Mouse (Mus musculus) forebrain, embryonic 15.5 days (tissue): Measurements from ENCODE around the gene Trp53bp2. TPM values are rescaled to one million over a fixed set of nuclear protein-coding genes. Genes with fewer than 3 reads are reported as not detected.
A peak's percentile ranks its signal among the peaks of the same experiment; 100 is the strongest.

ENCODE experiments used
- ATAC-seq: fragments of 200-750 bp; cut with Nextera tagmentation; replicated peaks from 2 replicates; pipeline ENCODE4 v1.8.0; 2017; ENCODE audit warnings: mild to moderate bottlenecking, moderate TSS enrichment, moderate library complexity
- H3K27ac ChIP-seq: fragments of 300-500 bp; sonication (generic); replicated peaks from 2 replicates; pipeline ENCODE4 v1.5.1; 2015; ENCODE audit warnings: mild to moderate bottlenecking, inconsistent platforms
- H3K27me3 ChIP-seq: fragments of 300-500 bp; sonication (generic); 2 replicates; pipeline ENCODE4 v1.6.1; 2015; ENCODE audit warnings: inconsistent platforms
- H3K36me3 ChIP-seq: fragments of 300-500 bp; sonication (generic); 2 replicates; pipeline ENCODE4 v1.6.1; 2015; ENCODE audit warnings: mild to moderate bottlenecking, inconsistent platforms
- H3K4me1 ChIP-seq: fragments of 300-500 bp; sonication (generic); 2 replicates; pipeline ENCODE4 v1.6.1; 2015; ENCODE audit warnings: inconsistent platforms
- H3K4me2 ChIP-seq: fragments of 300-500 bp; sonication (generic); replicated peaks from 2 replicates; pipeline ENCODE4 v1.6.1; 2015; ENCODE audit warnings: mild to moderate bottlenecking, inconsistent platforms
- H3K4me3 ChIP-seq: fragments of 300-500 bp; sonication (generic); 2 replicates; pipeline ENCODE4 v1.5.1; 2015; ENCODE audit warnings: mild to moderate bottlenecking, inconsistent platforms
- H3K9ac ChIP-seq: fragments of 300-500 bp; sonication (generic); replicated peaks from 2 replicates; pipeline ENCODE4 v1.6.1; 2015; ENCODE audit warnings: mild to moderate bottlenecking, inconsistent platforms
- H3K9me3 ChIP-seq: fragments of 300-500 bp; sonication (generic); 2 replicates; pipeline ENCODE4 v1.6.1; 2016; ENCODE audit warnings: inconsistent platforms
- WGBS: fragments of 180-500 bp; shearing (Covaris S2); methylation state at CpG from one replicate; pipeline ENCODE4 v1.1.7; 2015; ENCODE audit warnings: mixed read lengths; 5-methylcytosine and 5-hydroxymethylcytosine counted together
- polyA plus RNA-seq: library from polyadenylated mRNA; unstranded; fragments of >200 nt; fragmentation: Nextera tagmentation; extraction: Ambion mirVana; gene quantifications from 2 replicates; pipeline ENCODE4 v1.2.1, GENCODE M21; 2015

The Trp53bp2 gene
- polyA plus RNA-seq, 1 experiment from 2014 or later, result 26.5 TPM

- no peaks in the 10 kb centered on the region for H3K4me1 ChIP-seq
- no peak overlapping the region for H3K4me2 ChIP-seq
- H3K36me3 ChIP-seq, result peaks cover 74% of the 10 kb centered on the region
- H3K9me3 ChIP-seq, result no peaks in the 10 kb centered on the region
- 87% methylated on average over 5 of the region's 5 CpGs for WGBS
- no peaks in the 10 kb centered on the region for H3K27me3 ChIP-seq
- ATAC-seq, result no peak
- H3K27ac ChIP-seq, result no peak overlapping the region
- no peak overlapping the region for H3K9ac ChIP-seq
- H3K4me3 ChIP-seq, result no peak overlapping the region
These were observed 66.2 kb downstream of the Trp53bp2 start for GRCm38 (mm10) chr1:182475005-182475796.

DNA sequence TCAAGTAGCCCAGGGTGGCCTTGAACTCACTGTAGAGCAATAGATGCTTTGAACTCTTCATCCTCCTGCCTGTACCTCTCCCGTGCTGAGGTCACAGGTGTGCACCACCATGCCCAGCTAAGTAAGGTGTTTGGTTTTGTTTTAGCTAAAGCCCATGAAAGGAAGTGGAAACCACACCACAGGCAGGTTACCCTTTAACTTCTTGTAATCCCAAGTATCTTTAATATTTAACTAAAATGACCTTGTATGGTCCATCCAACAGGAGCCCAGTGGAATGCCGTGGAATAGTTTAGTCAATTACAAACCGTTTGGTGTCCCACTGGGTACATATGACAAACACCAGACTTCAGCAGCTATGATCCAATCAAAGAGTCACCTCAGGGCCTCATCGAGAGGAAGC, 70.0 kb downstream of the Trp53bp2 start:
- H3K36me3 ChIP-seq, result peaks cover 69% of the 10 kb centered on the region
- no peak overlapping the region for H3K4me2 ChIP-seq
- no peaks in the 10 kb centered on the region for H3K27me3 ChIP-seq
- no peaks in the 10 kb centered on the region for H3K9me3 ChIP-seq
- no peaks in the 10 kb centered on the region for H3K4me1 ChIP-seq
- no peak overlapping the region for H3K27ac ChIP-seq
- 97% methylated on average over 4 of the region's 4 CpGs for WGBS
- H3K9ac ChIP-seq, result no peak overlapping the region
- no peak for ATAC-seq
- H3K4me3 ChIP-seq, result no peak overlapping the region

DNA sequence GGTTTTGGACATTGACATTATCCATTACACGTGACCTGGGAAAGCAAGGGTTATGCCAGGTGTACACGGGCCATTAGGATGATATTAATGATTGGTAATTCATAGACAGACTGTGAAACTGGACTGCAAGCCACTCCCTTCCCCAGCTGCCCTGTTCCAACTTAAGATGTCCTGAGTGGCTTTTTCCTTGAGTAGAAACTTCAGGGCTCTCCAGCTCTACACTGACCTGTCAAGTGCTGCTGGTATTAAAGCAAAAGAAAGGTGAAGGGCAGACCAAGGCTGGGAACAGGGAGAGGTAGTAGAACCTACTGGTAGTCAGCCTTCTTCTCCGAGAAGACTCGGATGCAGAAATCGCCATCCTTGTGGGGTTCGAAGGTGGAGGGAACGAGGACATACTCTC, 72.2 kb downstream of the Trp53bp2 start:
- Histone ChIP-seq H3K4me2 (no peak overlapping the region), H3K27ac (no peak overlapping the region), H3K4me1 (no peaks in the 10 kb centered on the region), H3K36me3 (peaks cover 63% of the 10 kb centered on the region), H3K27me3 (no peaks in the 10 kb centered on the region), H3K4me3 (no peak overlapping the region), H3K9ac (no peak overlapping the region), H3K9me3 (no peaks in the 10 kb centered on the region)
- no peak for ATAC-seq
- WGBS, result 94% methylated on average over 7 of the region's 7 CpGs

- Histone ChIP-seq H3K36me3 (peaks cover 65% of the 10 kb centered on the region), H3K4me1 (no peaks in the 10 kb centered on the region), H3K27me3 (no peaks in the 10 kb centered on the region), H3K4me3 (no peak overlapping the region), H3K4me2 (no peak overlapping the region), H3K9me3 (no peaks in the 10 kb centered on the region), H3K9ac (no peak overlapping the region), H3K27ac (no peak overlapping the region)
- WGBS, result 85% methylated on average over 10 of the region's 10 CpGs
- no peak for ATAC-seq
These were observed 72.8 kb downstream of the Trp53bp2 start for GRCm38 (mm10) chr1:182481646-182482295.

GRCm38 (mm10) chr1:182482991-182483909, 74.3 kb downstream of the Trp53bp2 start:
- no peak for ATAC-seq
- H3K4me2 ChIP-seq, result no peak overlapping the region
- H3K27ac ChIP-seq, result no peak overlapping the region
- WGBS, result 90% methylated on average over 14 of the region's 14 CpGs
- no peak overlapping the region for H3K4me3 ChIP-seq
- H3K36me3 ChIP-seq, result peaks cover 57% of the 10 kb centered on the region
- no peaks in the 10 kb centered on the region for H3K4me1 ChIP-seq
- no peak overlapping the region for H3K9ac ChIP-seq
- no peaks in the 10 kb centered on the region for H3K9me3 ChIP-seq
- H3K27me3 ChIP-seq, result no peaks in the 10 kb centered on the region

DNA sequence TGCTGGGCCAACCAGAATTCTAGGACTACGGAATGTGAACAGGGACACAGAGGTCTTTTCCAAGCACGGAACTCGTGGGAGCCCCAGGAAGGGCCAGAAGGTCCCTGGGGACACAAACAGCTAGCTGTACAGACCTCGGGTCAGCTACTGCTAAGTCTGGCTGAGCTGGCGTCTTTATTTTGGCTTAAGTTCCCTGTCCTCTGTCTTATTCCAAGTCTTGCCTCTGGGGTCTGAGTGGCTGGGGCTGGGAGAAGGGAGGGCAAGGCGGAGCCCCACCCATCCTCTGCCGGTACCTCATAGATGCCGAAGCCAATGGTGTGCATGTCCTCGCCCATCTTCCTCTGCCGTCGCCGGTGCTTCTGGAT, 74.9 kb downstream of the Trp53bp2 start:
- H3K27me3 ChIP-seq, result no peaks in the 10 kb centered on the region
- no peak overlapping the region for H3K9ac ChIP-seq
- H3K4me1 ChIP-seq, result no peaks in the 10 kb centered on the region
- ATAC-seq, result no peak
- H3K27ac ChIP-seq, result no peak overlapping the region
- H3K36me3 ChIP-seq, result peaks cover 58% of the 10 kb centered on the region
- no peak overlapping the region for H3K4me3 ChIP-seq
- WGBS, result 90% methylated on average over 12 of the region's 12 CpGs
- no peaks in the 10 kb centered on the region for H3K9me3 ChIP-seq
- no peak overlapping the region for H3K4me2 ChIP-seq

DNA sequence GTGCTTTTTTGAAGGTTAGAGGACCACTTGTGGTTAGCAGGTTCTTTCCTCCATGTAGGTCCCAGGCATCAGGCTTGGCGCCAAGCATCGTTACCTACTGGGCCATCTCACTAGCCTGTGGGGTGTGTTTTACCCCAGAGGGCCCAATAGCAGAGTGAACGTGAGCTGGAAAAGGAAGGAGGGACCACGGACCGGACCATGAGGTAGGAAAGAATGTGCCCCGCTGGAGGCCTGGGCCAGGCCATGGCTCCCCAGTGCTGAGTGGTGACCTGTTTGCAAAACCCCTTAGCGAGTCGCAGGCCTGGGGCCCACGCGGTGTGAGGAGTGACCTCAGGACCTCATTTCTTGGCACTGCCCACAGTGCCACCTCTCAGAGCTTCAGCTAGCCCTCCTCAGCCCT, 79.5 kb downstream of the Trp53bp2 start:
- Histone ChIP-seq H3K27me3 (no peaks in the 10 kb centered on the region), H3K9ac (no peak overlapping the region), H3K36me3 (peaks cover 36% of the 10 kb centered on the region), H3K27ac (no peak overlapping the region), H3K4me3 (no peak overlapping the region), H3K4me2 (no peak overlapping the region), H3K4me1 (peaks cover 6% of the 10 kb centered on the region; the same call in 1 of the 2 replicates), H3K9me3 (no peaks in the 10 kb centered on the region)
- no peak for ATAC-seq
- WGBS, result 90% methylated on average over 10 of the region's 10 CpGs

GRCm38 (mm10) chr1:182489803-182490452, 81.0 kb downstream of the Trp53bp2 start:
- Histone ChIP-seq H3K4me1 (peaks cover 9% of the 10 kb centered on the region; the same call in 1 of the 2 replicates), H3K9me3 (no peaks in the 10 kb centered on the region), H3K27me3 (no peaks in the 10 kb centered on the region), H3K27ac (peak overlapping the region; percentile 44), H3K4me3 (peak overlapping the region; percentile 34), H3K4me2 (peak overlapping the region; percentile 56), H3K36me3 (peaks cover 30% of the 10 kb centered on the region), H3K9ac (no peak overlapping the region)
- ATAC-seq, result peak; percentile 96
- WGBS, result 12% methylated on average over 21 of the region's 21 CpGs

- 82% methylated on average over 7 of the region's 7 CpGs for WGBS
- H3K36me3 ChIP-seq, result peaks cover 23% of the 10 kb centered on the region
These were observed 81.6 kb downstream of the Trp53bp2 start for GRCm38 (mm10) chr1:182490568-182490967.

DNA sequence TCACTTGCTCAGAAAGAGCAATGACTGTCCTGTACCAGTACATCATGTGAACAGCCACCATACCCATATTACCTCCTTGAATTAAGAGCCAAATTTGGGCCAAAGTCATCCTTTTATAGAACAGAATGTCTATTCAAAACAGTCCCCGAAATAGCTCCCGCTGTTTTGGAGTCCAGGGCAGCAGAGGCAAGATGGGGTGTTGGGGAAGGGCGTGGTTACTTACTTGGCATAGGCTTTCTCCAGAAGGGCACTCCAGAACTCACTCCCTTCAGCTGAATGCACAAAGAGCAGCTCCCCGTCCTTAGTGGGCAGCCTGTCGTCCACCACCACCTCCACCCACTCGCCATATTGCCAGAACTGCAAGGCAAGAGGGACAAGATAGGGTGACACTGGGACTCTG, 82.9 kb downstream of the Trp53bp2 start:
- no peak overlapping the region for H3K27ac ChIP-seq
- H3K4me2 ChIP-seq, result no peak overlapping the region
- no peak overlapping the region for H3K9ac ChIP-seq
- no peak overlapping the region for H3K4me3 ChIP-seq
- no peaks in the 10 kb centered on the region for H3K9me3 ChIP-seq
- 89% methylated on average over 6 of the region's 6 CpGs for WGBS
- H3K4me1 ChIP-seq, result peaks cover 9% of the 10 kb centered on the region; the same call in 1 of the 2 replicates
- no peak for ATAC-seq
- H3K27me3 ChIP-seq, result no peaks in the 10 kb centered on the region
- H3K36me3 ChIP-seq, result peaks cover 18% of the 10 kb centered on the region

More at GRCm38 (mm10) chr1:182490568-182490967, 81.6 kb downstream of the Trp53bp2 start:
- Histone ChIP-seq H3K27me3 (no peaks in the 10 kb centered on the region), H3K4me2 (no peak overlapping the region), H3K27ac (peak overlapping the region; percentile 44; the same call in 1 of the 2 replicates), H3K9ac (no peak overlapping the region), H3K9me3 (no peaks in the 10 kb centered on the region), H3K4me1 (peaks cover 9% of the 10 kb centered on the region; the same call in 1 of the 2 replicates), H3K4me3 (no peak overlapping the region)
- ATAC-seq, result no peak

DNA sequence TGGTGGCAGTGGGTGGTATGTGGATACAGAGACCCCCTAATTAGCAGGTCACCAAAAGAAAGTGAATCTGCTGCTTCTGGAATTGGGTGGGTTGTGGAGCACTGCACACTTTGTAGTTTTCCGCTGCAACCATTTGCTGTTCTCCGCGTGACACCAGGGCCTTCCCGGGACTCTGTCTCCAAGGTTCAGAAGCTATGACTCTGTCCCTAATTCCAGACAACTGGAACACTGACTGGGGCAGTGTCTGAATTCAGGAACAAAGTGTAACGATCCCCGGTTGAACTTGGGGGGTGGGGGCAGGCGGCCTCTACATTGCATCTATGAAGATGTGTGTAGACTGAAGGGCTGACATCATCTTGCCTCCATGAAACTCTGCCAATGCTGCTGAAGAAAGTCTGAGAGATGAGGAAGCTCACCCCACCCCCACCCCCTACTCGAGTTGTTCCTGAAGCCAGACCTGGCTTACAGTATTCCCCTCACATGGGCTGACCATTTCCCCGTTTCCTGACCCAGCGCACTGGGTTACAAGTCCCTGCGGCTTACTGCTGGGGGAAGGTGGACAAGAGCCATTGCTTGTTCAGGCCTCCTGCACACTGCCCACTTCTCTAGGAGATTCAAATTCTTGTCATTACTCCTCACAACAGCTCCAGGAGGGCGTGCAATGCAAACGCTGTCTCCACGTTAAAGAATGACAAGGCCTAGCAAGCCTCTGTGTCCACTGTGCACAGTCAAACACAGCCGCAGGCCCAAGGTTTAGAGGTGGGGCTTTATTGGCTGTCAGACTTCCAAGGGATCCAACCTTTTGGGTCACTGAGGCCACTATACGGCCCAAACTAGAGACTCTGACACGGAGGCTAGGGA, 85.5 kb downstream of the Trp53bp2 start:
- 76% methylated on average over 17 of the region's 17 CpGs for WGBS
- Histone ChIP-seq H3K27me3 (no peaks in the 10 kb centered on the region), H3K4me2 (no peak overlapping the region), H3K4me1 (peaks cover 9% of the 10 kb centered on the region; the same call in 1 of the 2 replicates), H3K9me3 (no peaks in the 10 kb centered on the region), H3K36me3 (no peaks in the 10 kb centered on the region; the same call in 1 of the 2 replicates), H3K9ac (no peak overlapping the region), H3K27ac (no peak overlapping the region), H3K4me3 (no peak overlapping the region)
- ATAC-seq, result no peak
